Mouse (Mus musculus) CH12.LX (cell line): Measurements from ENCODE around the gene Il1r1.

Experiments used
- CTCF ChIP-seq, 2 experiments: IDR thresholded peaks in 1 of 2; conservative IDR thresholded peaks in 1 of 2; 2 replicates each; pipeline ENCODE4 v1.5.1; 2011 to 2012; ENCODE audit warnings: low read depth in 2 of 2, low read length in 2 of 2, improper control_type of control experiment in 1 of 2, inconsistent platforms in 1 of 2, mild to moderate bottlenecking in 1 of 2, moderate library complexity in 1 of 2
- GABPA ChIP-seq: IDR thresholded peaks from 2 replicates; pipeline ENCODE4 v1.6.1; 2012; ENCODE audit warnings: low read depth, low read length, improper control_type of control experiment, inconsistent platforms; ENCODE audit not compliant: insufficient replicate concordance
- MAX ChIP-seq: IDR thresholded peaks from 2 replicates; pipeline ENCODE4 v1.6.1; 2011; ENCODE audit warnings: low read length, improper control_type of control experiment
- POLR2A ChIP-seq: IDR thresholded peaks from 2 replicates; pipeline ENCODE4 v1.6.1; 2011; ENCODE audit warnings: low read depth, mild to moderate bottlenecking, improper control_type of control experiment, low read length
- TBP ChIP-seq: conservative IDR thresholded peaks from 2 replicates; pipeline ENCODE4 v1.6.1; 2011; ENCODE audit warnings: low read depth, low read length, improper control_type of control experiment
- USF1 ChIP-seq: IDR thresholded peaks from 2 replicates; pipeline ENCODE4 v1.6.1; 2014; ENCODE audit warnings: low read depth, mild to moderate bottlenecking, inconsistent platforms, low read length, improper control_type of control experiment

DNA sequence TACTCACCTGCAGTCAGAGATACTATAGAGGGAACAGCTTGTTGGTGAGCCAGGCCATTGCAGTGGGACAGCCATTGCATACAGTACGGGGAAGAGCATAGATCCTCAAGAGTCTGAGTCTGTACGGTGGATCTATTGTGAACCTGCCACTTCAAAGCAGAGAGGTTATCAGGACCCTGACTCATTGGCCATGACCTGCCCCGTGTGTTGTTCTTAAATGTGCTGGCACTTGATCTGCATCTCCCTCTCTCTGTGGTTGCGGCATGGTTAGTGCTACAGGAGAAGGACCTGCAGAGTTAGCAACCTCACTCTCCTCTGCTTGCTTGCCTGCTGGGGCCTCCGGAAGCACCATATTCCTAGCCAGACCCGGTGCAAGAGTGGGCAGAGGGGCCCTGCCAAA is 43.7 kb downstream of the Il1r1 start:
- TF ChIP-seq GABPA, result no peak
- TF ChIP-seq POLR2A, result no peak
- no peak for TF ChIP-seq CTCF (conservative IDR thresholded peaks at IDR 0.05 in 1 of 2, IDR thresholded peaks at IDR 0.05 in 1 of 2; ENCODE audit: low read depth in 2 of 2, low read length in 2 of 2)
- no peak for TF ChIP-seq USF1
- no peak for TF ChIP-seq MAX
- no peak for TF ChIP-seq TBP
